Mouse (Mus musculus) ZHBTc4 (cell line): ENCODE results near the gene Elk3.

ENCODE experiments used
- DNase-seq: peaks from one replicate; pipeline ENCODE4 v3.0.0-alpha.2; 2011; ENCODE audit warnings: low read depth, low spot score

Elk3 gene

DNA sequence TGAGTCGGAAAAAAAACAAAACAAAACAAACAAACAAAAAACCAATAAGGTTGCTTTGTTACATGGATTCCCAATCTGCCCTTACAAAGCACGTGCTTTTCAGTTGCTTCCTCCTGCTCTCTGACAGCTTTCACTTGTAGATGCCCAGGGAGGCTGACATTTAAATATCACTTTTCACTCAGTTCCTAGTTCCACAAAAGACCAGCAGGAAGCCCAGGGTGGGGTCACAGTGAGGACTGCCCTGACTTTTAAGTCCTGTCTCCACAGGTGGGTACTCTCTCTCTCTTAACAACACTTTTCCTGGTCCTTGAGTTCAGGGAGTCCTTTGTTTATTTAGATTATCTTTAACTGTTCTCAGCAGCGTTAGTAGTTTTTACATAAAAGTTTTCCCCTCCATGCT lies 68.7 kb downstream of the Elk3 start:
- peak; percentile 95 for DNase-seq

DNA sequence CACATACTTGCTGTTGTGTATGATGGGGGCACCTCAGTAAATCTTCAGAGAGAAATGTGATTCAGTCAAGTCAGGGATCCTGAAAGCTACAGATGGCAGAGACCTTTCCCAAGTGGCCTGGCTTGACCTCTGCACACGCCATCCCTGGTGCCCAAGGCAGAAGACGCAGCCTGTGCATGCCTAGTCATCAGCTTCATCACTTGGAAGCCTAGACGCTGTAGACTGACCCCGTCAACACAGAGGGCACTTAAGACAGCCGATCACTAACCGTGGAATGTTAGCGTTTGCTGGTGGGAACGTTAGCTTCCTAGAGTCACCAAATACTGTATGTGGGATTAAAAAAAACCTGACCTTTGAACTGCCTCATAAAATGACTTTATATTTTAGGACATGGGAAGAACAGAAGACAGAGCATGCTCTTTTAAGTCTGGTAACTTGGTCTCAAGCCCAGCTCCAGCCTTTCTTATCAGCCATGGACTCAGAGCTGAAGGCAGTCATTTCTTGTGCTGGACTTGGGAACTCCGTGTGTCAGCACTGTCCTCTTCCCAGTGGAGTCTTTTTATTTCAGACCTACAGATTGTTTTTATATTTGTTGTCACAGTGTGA lies 71.6 kb downstream of the Elk3 start:
- no peak for DNase-seq

DNA sequence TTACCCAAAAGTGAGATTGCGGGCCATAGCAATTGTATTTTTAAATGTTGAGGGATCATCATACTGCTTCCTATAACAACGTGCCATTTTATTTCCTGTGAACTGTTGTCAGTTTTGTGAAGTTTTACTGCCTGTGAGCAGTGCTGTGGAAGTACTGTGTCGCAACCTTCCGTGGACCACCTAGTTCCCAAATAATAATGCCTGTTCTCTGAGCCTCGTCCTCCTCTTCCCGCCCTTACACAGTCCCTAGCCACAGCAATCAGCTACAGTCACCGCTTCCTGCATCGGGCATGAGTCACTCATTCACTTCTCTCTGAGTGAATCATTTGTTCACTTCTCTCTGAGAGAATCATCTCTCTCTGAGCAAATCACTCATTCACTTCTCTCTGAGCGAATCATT lies 76.2 kb downstream of the Elk3 start:
- DNase-seq, result no peak

DNA sequence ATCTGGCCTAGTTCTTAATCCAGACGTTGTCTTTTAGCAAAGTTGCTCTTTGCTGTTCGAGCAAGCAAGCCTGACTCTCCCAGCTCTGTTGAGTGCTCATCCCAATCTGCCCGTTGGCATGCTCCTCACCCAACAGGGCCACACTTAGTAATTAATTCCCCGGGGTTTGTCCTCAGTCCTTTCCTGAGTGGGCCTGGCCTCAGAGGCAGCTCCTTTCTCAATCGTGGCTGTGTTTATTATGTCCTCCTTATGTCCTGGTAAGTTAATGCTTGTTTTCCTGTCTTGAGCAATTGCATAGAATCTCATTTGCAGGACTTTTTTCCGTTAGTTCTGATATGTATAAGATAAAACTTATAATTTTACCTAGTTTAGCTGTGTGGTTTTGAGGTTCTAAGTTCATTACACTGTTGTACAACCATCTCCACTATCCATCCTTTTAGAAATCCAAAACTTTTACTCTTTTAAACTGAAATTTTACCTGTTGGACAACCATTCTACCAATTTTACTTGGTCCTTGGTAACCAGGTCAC lies 77.2 kb downstream of the Elk3 start:
- DNase-seq, result no peak

DNA sequence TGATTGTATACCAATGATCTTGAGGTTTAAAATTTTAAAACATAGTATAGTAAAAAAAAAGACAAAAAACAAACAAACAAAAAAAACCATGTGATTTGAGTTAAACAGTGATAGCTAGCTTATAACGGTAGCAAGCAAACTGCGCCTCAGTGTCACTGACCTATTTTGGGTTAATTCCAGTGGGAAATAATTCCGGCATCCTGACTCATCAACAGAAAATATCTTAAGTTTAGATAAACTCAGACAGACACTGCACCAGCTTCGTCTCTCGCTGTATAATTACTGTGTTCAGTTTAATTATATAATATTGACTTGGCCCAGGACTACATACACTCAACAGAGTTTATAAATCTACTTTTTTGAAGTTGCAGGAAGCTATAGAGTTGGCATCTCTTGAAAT lies 79.0 kb downstream of the Elk3 start:
- DNase-seq, result no peak

DNA sequence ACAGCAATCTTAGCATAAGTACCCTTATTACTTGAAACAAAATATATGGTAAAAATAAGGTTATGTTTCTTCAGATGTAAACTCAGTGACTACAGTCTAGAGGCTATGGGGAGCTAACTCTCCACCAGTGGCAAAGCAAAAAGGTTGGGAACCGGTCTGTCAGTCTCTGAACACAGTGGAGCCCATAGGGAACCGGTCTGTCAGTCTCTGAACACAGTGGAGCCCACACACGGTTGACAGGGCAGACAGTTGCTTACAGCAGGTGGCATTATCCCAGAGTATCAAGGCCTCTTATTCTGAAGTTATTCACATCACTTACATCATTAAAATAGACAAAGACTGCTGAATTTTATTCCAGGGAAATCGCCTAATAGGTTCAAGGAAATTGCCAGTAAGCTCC lies 79.4 kb downstream of the Elk3 start:
- DNase-seq, result no peak

DNA sequence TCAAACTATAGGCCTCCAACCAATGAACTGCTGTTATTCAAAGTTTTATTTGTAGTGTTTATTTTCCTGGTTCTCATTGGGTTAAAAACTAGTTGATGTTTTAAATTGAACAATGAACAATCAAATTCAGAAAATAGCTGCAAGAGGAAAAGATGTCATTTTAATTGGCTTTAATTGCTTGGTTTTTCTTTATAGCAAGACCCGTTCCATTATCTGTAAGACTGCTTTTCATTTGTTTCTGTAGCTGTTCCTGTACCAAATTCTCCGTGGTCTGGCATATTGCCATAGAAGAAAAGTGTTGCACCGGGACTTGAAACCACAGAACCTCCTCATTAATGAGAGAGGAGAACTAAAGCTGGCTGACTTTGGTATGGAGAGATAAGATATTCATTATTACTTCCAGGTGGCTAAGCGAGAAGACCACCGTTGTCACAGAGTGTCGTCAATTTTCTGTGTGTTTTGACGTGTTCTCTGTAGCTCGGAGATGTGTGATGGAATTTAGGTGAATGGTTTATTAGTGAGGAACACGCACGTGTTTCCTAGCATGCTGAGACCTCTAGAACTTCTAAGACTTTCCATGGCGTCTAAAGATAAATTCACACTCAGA lies 82.4 kb downstream of the Elk3 start:
- DNase-seq, result no peak

DNA sequence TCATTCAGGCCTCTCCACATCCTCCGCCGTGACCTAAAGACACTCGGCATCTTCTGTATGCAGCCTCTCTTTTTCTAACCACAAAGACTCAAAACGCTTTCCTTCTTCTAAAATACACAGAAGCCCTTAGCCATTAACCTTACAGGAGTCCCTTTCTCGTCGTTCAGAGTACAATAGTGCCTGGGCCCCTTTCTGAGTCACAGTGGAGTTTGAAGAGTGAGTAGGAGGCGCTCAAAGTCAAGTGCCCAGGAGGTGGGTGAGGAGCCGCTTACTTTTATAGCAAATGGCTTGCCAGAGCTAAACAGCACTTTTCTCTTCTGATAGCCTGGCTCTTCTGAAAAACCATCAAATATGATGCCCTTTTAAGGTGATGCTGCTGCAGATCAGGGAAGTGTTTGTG lies 83.0 kb downstream of the Elk3 start:
- DNase-seq, result no peak

DNA sequence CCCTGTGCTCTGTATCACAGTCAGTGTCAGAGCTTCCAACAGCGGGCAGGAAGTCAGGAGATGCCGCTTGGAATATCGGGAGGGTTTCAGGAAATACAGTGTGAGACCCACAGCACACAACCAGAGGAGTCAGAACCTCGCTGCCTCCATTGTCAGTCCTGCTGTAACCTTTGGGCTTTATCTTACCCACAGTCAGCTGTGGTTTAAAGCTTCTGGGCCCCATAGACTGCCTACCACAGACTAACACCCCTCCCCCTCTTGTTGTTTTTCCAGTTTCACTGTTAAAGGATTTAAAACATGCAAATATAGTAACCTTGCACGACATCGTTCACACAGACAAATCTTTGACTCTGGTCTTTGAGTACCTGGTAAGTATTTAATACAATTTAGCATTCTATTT lies 85.2 kb downstream of the Elk3 start:
- no peak for DNase-seq

DNA sequence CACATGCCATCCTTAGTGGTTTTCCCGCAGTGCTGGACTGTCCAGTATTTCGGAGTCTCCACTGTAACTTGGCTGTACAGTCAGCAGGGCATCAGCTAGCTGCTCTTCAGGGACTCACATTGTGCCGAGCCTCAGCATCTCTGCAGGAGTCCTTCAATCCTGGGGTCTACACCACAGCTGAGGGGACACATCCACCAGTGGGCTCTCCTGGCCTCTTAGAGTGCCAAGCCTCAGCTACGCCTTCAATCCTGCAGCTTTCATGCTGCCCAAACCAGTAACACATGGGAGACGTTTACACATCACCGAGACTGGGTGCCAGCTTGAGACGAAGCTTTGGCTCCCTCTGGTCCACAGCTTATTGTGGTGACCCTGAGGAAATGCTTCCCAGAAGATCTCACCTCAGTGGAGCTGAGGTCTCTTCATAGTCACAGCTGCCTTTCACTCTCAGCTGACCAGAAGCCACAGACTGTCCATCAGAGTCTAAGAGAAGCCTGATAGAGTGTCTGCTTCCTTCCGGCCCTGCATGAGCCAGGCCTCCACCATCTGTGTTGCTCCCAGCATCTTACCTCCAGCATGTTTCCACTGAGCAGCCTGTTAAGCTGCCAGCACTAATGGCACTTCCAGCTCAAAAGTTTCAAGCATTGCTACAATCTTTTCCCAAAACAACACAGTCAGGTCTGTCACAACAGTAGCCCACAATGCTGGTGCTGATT lies 95.7 kb downstream of the Elk3 start:
- DNase-seq, result no peak

DNA sequence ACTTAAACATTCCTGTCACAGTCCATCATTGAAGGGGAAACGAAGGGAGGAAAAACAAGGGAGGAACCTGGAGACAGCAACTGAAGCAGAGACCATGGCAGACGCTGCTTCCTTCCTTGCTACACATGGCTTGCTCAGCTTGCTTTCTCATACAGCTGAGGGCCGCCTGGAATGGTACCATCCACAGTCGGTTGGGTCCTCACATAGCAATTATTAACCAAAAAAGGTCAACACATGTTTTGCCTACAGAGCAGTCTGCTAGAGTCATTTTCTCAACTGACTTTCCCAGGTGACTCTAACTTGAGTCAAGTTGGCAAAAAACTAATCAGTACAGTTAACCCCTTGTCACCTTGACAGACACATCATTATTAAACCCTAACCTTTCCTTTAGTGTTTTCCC lies 96.7 kb downstream of the Elk3 start:
- no peak for DNase-seq

DNA sequence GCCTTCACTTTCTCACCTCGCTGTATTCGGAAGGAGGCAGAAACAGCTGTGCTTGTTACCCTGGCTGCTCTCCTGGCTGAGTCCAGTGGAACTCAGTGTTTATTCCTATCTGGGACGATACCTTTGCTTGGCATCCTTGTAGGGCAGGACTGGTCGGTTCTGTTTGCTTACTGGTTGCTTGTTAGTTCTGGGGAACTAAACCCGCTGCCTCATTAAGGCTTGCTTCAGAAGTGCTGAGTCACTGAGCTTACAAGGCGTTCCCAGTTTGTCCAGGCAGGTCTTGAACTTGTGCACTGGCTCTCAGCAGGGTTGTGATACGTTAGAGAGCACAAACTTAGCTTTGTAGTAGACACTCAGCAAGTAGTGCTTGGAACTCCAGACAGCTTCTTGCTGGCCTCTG lies 97.6 kb downstream of the Elk3 start:
- DNase-seq, result peak; percentile 25

DNA sequence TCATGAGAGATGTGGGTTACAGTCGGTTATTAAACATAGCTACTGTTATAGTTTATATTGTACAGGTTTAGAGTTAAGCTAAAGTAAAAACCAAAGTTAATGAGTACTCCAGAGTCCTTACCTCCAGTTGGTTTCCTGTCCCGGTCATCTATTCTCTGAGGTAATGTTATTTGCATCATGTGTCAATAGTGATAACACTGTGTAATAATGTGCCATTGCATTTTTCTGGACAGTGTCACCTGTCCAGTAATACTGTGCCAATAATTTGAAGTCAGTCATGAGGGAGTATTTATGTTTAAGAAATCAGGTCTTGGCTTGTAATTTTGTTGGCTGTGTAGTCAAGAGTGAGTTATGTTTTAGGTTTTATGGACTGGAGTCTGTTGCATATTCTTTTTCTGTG lies 98.2 kb downstream of the Elk3 start:
- DNase-seq, result no peak

DNA sequence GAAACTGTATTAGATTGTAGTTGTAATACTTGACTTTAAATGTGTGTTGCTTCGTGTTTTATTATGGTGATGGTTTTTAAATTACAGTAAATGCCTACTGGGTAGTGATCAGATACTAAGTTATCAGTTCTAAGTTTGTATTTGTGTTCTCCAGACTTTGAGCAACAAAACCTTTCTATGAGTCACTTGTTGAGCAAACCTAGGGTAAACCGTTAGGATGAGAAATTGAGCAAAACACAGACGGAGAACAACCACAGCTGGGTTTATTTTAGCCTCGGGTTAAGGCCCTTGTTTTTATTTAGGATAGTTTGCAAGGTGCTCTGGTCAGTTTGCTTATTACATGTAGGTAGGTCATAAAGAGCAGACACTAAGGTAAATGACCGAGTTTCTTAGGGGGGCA lies 103.8 kb downstream of the Elk3 start:
- DNase-seq, result no peak

DNA sequence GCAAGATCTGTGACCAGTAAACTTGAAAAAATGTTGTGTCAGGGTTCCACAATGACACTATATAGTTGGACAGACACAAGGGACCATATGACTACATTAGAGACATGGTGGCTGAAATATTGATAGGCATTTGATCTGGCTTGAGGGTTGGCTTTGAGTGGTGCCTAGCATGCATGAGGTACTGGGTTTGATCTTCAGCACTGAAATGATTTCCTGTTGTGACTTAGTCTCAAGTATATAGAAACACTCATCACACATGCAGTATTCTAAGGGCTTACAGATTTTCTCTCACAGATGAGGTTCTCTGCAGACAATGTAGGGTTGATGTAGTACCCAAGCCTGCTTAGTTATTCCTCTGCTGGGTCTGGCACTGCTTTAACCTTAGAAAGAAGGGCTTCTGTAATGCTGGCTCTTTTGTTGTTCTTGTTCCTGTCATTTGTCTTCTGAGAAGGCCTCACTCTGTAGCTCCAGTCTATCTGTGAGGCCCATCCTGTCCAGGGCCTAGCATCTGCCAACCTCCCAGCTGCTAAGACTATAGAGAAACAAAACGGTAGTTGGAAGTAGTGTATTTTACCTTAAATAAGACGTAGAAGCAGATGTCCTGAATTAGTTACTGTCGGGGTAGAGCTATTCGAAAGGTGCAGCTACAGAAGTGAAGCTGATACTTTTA lies 105.5 kb downstream of the Elk3 start:
- DNase-seq, result no peak

DNA sequence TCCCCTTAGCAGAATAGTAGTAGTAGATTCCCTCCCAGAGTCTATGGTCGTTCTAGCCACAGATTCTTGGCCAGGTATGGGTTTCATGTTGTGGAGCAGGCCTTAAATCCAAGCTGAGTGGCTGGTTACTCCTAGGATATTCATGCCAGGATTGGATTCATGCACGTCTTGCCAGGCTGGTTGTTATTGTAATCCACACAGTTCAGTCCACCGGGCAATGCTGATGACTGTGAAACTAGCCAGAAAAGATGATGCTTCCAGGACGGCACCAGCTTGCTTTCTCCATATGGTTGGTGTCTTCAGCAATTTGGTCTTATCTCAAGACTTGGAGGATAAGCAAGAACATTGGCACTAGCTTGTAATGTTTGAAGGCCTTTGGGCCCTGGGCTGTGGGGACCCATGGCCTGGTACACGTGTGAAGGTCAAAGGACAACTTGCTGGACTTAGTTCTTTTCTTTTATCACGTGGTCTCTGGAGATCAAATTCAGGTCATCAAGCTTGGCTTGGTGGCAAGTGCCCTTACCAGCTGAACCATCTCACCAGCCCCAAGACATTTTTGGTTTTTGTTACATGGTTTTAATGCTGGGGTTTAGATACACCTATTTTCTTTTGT lies 109.0 kb downstream of the Elk3 start:
- no peak for DNase-seq

DNA sequence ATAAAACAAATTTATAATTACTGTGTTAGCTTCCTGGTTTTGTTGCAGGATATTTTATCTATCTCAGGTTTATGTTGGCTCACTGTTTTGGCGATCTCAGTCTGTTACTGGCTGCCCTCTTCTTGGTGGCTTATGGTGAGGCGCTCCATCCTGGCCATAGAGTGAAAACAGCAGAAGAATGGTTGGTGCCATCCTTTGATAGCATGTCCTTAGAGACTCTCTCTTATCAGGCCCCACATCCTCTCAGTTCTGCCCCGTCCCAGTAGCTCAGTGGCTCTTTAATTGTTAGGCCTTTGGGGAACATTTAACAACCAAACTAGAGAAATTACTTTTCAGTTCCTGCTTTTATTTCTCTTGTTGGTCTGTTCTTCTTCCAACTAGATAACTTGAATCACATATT lies 112.0 kb downstream of the Elk3 start:
- no peak for DNase-seq
